Mouse (Mus musculus) layer of hippocampus, adult 8-10 months (tissue): Measurements from ENCODE around the gene Gclc. TPM values are rescaled to one million over a fixed set of nuclear protein-coding genes. Genes with fewer than 3 reads are reported as not detected.

Experiments used
- total RNA-seq, 4 experiments: library from RNA; stranded (reverse); gene quantifications; 2 replicates each; pipeline ENCODE4 v1.2.4; 2022

Gclc gene
- total RNA-seq, 4 experiments from 2014 or later: 44.5 to 49.5 (median 47.1) TPM

Other genes with a start within 250 kb of the Gclc start
- gene Lrrc1, start 209.7 kb upstream of the Gclc start, total RNA-seq: 1 to 10 TPM; 5.7 to 9.2 (median 7.9) TPM
- gene Klhl31, start 118.0 kb upstream of the Gclc start, total RNA-seq: under 1 TPM in 2 of 4 experiments, not detected in 2; 0.04 to 0.07 TPM
- gene Elovl5, start 162.8 kb downstream of the Gclc start, total RNA-seq: 10 to 100 TPM; 66.5 to 83.2 (median 75.9) TPM